Mouse (Mus musculus) kidney, adult 2 months (tissue): ENCODE measurements around the gene Emx1.

Source experiments
- CTCF ChIP-seq: fragments of 200-500 bp; conservative IDR thresholded peaks from 2 replicates; pipeline ENCODE4 v1.5.1; 2011; ENCODE audit warnings: low read depth, mild to moderate bottlenecking, control low read depth, low read length, moderate library complexity, mixed read lengths; ENCODE audit not compliant: insufficient read depth, insufficient read length
- POLR2A ChIP-seq: fragments of 200-500 bp; IDR thresholded peaks from one replicate; pipeline ENCODE4 v1.6.1; 2011; ENCODE audit warnings: low read depth, low read length, control low read depth

- TF ChIP-seq POLR2A (no peak), CTCF (no peak)
Observed at GRCm38 (mm10) chr6:85250811-85251241, 63.6 kb downstream of the Emx1 start.
